Mouse (Mus musculus) embryonic fibroblast, embryonic 13.5 days (primary cell): Measurements from ENCODE around the gene Gm7247.

Experiments
- CTCF ChIP-seq: IDR thresholded peaks from 2 replicates; pipeline ENCODE4 v1.5.1; 2011; ENCODE audit warnings: mild to moderate bottlenecking, control low read depth, low read length, moderate library complexity, borderline replicate concordance; ENCODE audit not compliant: insufficient read depth
- POLR2A ChIP-seq: IDR thresholded peaks from 2 replicates; pipeline ENCODE4 v1.6.1; 2011; ENCODE audit warnings: low read depth, mild to moderate bottlenecking, control low read depth, low read length, moderate library complexity

DNA sequence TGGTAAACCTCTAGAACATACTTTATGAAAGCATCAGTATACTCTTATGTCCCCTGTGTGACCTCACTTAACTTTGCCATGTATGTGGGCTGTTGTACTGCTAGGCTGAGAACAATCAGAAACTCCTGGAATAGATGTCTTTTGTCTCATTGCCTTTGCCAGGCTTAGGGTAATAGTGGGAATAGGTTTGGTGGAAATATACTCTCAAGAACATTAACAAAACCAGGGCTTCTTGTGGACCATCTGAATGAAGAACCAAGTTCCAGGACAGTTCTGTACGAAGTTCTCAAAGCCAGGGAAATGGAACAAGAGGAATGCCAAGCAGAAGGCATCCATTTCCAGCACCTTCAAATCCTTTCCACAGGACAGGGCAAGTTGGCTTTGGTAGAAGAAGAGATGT lies at the start of gene Gm7247:
- no peak for TF ChIP-seq POLR2A
- no peak for TF ChIP-seq CTCF
